In genomic region chr2:134077953-134078352, GRCm38 (mm10) we compare ENCODE assay signal across 13 mouse cellular contexts.
DNase-seq lines count a peak whose midpoint lies in the region; ATAC-seq lines count a peak whose summit lies in the region.
"Had no signal": no experiment of that assay in that cellular context is flagged by ENCODE, and none has a peak within 500 bp of the region (broad histone marks: within the 10 kb centered on the region; RNA-seq: fewer than 3 reads in every experiment).

No protein-coding gene starts in this region.

- peak; percentile 2 to 6 for DNase-seq in left cerebral cortex, adult 9 months (ENCODE audit: low spot score in 2 of 2)
- DNase-seq in left cerebral cortex, adult 11 months (ENCODE audit: low spot score), result no peak
- DNase-seq in right cerebral cortex, postnatal 25 days, result peak; percentile 8
- no peak for DNase-seq in retina, embryonic 14.5 days (ENCODE audit: low spot score)
- no peak for DNase-seq in adrenal gland, adult 18-20 months (ENCODE audit: low spot score in 2 of 2)
- DNase-seq: adrenal gland, postnatal 14 days; cerebellum, postnatal 14 days; gastrocnemius, postnatal 25 days; heart, postnatal 4 days; kidney, adult 9 months; lung, adult 18-20 months had no signal

- 0 out of 2 replicates have a peak, but pooled peaks have one; percentile 42 for ATAC-seq in common myeloid progenitor, adult 5-6 weeks (replicated peaks; ENCODE audit: low read depth, poor library complexity, severe bottlenecking)
- peak; percentile 60 to 82 for ATAC-seq in hematopoietic stem cell, adult 5-6 weeks (replicated peaks in 1 of 2; ENCODE audit: insufficient read depth in 1 of 2, low FRiP score in 2 of 2, low TSS enrichment in 1 of 2, low read depth in 1 of 2, poor library complexity in 2 of 2, severe bottlenecking in 2 of 2)

Comparison
In these comparisons a context has a peak if more than half of its experiments do, and no peak if none do; other contexts are left out.
1. DNase-seq: peak in left cerebral cortex, adult 9 months (2 of 2) and right cerebral cortex, postnatal 25 days (single experiment); none in left cerebral cortex, adult 11 months (single experiment), retina, embryonic 14.5 days (single experiment) and adrenal gland, adult 18-20 months (0 of 2).